Mouse (Mus musculus) cerebellum, adult 11 months (tissue): ENCODE data around the gene Olfr693.
"Not testable (repeated sequence)": the region's sequence is repeated elsewhere in the genome, so short reads cannot be mapped to it uniquely, and the experiment has no call there.

Experiments
- DNase-seq: peaks from one replicate; pipeline ENCODE4 v3.0.0; 2022

Olfr693 gene

GRCm38 (mm10) chr7:106680484-106680883 is at the start of gene Olfr693:
Gene Olfr693 (minus strand): TSS chr7:106680584.
- DNase-seq, result no peak

GRCm38 (mm10) chr7:106725654-106726053 is 45.3 kb upstream of the Olfr693 start:
- not testable (repeated sequence) for DNase-seq

- DNase-seq, result no peak
Measured at GRCm38 (mm10) chr7:106716296-106716695, 35.9 kb upstream of the Olfr693 start, which contains the start of gene Olfr695. Gene Olfr695 (minus strand): TSS chr7:106716396.

- DNase-seq, result no peak
Measured at GRCm38 (mm10) chr7:106711463-106711862, 31.1 kb upstream of the Olfr693 start.

- not testable (repeated sequence) for DNase-seq
Measured at GRCm38 (mm10) chr7:106707705-106708104, 27.3 kb upstream of the Olfr693 start.

GRCm38 (mm10) chr7:106696891-106697290 is 16.5 kb upstream of the Olfr693 start:
- no peak for DNase-seq

- DNase-seq, result no peak
Measured at GRCm38 (mm10) chr7:106692976-106693375, 12.6 kb upstream of the Olfr693 start.

- DNase-seq, result no peak
Measured at GRCm38 (mm10) chr7:106691714-106692113, 11.3 kb upstream of the Olfr693 start, which contains the start of gene Olfr694. Gene Olfr694 (minus strand): TSS chr7:106691814.

GRCm38 (mm10) chr7:106685382-106685781 is 5.0 kb upstream of the Olfr693 start:
- DNase-seq, result no peak

- DNase-seq, result no peak
Measured at GRCm38 (mm10) chr7:106652344-106652652, 28.1 kb downstream of the Olfr693 start.

- DNase-seq, result no peak
Measured at GRCm38 (mm10) chr7:106651555-106652343, 28.6 kb downstream of the Olfr693 start.

GRCm38 (mm10) chr7:106649774-106650173 is 30.6 kb downstream of the Olfr693 start:
- DNase-seq, result no peak

GRCm38 (mm10) chr7:106645261-106645660 is 35.1 kb downstream of the Olfr693 start:
- no peak for DNase-seq

- DNase-seq, result no peak
Measured at GRCm38 (mm10) chr7:106644222-106644870, 36.0 kb downstream of the Olfr693 start.

- DNase-seq, result no peak
Measured at GRCm38 (mm10) chr7:106640839-106641238, 39.5 kb downstream of the Olfr693 start.

- no peak for DNase-seq
Measured at GRCm38 (mm10) chr7:106635560-106635959, 44.8 kb downstream of the Olfr693 start.
